9 mouse cellular contexts compared by ENCODE assay signal in the genomic region with DNA sequence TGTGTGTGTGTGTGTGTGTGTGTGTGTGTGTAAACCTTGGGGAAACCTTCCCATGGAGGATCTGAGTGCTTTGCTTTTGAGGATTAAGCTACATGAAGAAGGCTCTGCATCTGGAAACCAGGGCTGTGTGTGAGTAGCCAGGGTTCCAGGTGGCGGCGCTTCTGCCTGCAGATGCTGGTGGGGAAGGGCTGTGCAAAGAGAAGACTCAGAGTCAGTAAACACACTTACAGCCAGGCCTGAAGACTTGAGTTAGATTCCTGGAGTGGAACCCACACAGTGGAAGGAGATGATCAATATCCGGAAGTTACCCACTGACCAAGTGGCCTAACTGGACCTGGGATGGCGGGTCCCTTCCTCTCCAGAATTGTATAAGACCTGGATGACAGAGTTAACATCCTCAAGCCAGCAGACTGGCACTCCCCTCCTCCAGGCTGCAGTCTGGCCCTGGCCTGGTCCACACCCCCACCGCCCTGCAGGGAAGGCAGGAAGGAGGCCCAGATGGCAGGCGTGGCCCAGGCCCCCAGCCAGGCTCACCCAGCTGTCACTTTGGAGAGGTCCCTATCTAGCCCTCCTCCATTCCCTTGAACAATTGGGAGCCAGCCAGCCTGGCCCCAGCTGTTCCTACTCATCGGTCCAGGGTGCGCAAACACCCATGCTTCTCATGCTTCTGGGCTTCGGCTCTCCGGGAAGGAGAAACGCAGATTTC. TPM values are rescaled to one million over a fixed set of nuclear protein-coding genes. Genes with fewer than 3 reads are reported as not detected.
DNase-seq lines count a peak whose midpoint lies in the region; ATAC-seq lines count a peak whose summit lies in the region.
"Had no signal": no experiment of that assay in that cellular context is flagged by ENCODE, and none has a peak within 500 bp of the region (broad histone marks: within the 10 kb centered on the region; RNA-seq: fewer than 3 reads in every experiment).

No protein-coding gene starts in this region.

- no peak overlapping the region for H3K4me3 ChIP-seq in hindbrain, embryonic 16.5 days (ENCODE audit: low read length)
- H3K4me3 ChIP-seq: liver, embryonic 13.5 days had no signal

- DNase-seq in adrenal gland, postnatal 10 days = peak; percentile 64
- DNase-seq in cerebellum, postnatal 4 days (ENCODE audit: low spot score in 2 of 2) = peak; percentile 54 to 91
- peak; percentile 92 for DNase-seq in gastrocnemius, postnatal 14 days
- DNase-seq in layer of hippocampus, postnatal 36 days = peak; percentile 88 to 91
- DNase-seq in lung, postnatal 36 days = peak; percentile 88
- DNase-seq in right cerebral cortex, postnatal 14 days = peak; percentile 76
- DNase-seq: liver, embryonic 13.5 days had no signal

- no peak overlapping the region for H3K4me2 ChIP-seq in hindbrain, embryonic 16.5 days (ENCODE audit: low read length)
- H3K4me2 ChIP-seq: liver, embryonic 13.5 days had no signal

- H3K27ac ChIP-seq in hindbrain, embryonic 16.5 days (ENCODE audit: low read depth, low read length) = peak overlapping the region; percentile 71
- H3K27ac ChIP-seq: liver, embryonic 13.5 days had no signal

- peak; percentile 80 for ATAC-seq in hindbrain, embryonic 16.5 days
- ATAC-seq in monocyte, adult 5-6 weeks (replicated peaks; ENCODE audit: insufficient number of reproducible peaks, low FRiP score, low TSS enrichment, poor library complexity, severe bottlenecking) = no peak

- H3K9ac ChIP-seq in hindbrain, embryonic 16.5 days (ENCODE audit: low read depth, low read length) = peak overlapping the region; percentile 29; the same call in 1 of the 2 replicates
- H3K9ac ChIP-seq: liver, embryonic 13.5 days had no signal

- intact Hi-C loops in gastrocnemius, postnatal 14 days (cut with DNase I; ENCODE audit: low total_unique reads) = no loop called here

- H3K9me3 ChIP-seq in hindbrain, embryonic 16.5 days (ENCODE audit: control insufficient read depth, low read length) = no peaks in the 10 kb centered on the region
- H3K9me3 ChIP-seq: liver, embryonic 13.5 days had no signal

- 34% methylated on average over 10 of the region's 11 CpGs for WGBS in hindbrain, embryonic 16.5 days

- H3K4me1 ChIP-seq in hindbrain, embryonic 16.5 days (ENCODE audit: control insufficient read depth, insufficient read depth, low read depth, low read length) = peaks cover 27% of the 10 kb centered on the region
- H3K4me1 ChIP-seq: liver, embryonic 13.5 days had no signal

- H3K36me3 ChIP-seq in hindbrain, embryonic 16.5 days (ENCODE audit: control insufficient read depth, insufficient read depth, low read length) = no peaks in the 10 kb centered on the region
- H3K36me3 ChIP-seq: liver, embryonic 13.5 days had no signal

- H3K27me3 ChIP-seq in hindbrain, embryonic 16.5 days (replicated peaks; ENCODE audit: control insufficient read depth, insufficient read depth, low read length) = no peaks in the 10 kb centered on the region
- H3K27me3 ChIP-seq: liver, embryonic 13.5 days had no signal

RNA-seq across cellular contexts. Expression of a gene that starts 59.9 kb away (rescaled TPM):
- total RNA-seq in adrenal gland, postnatal 10 days (2021) = 10 to 100 TPM; 18.1 to 22.3 TPM
- total RNA-seq in gastrocnemius, postnatal 14 days (2021) = 10 to 100 TPM in 1 of 2 experiments, 1 to 10 TPM in 1; 8.2 to 11.4 TPM
- 37.5 and 46.2 TPM in 2 replicates for polyA plus RNA-seq in hindbrain, embryonic 16.5 days (2015; fragmentation: Nextera tagmentation; extraction: Ambion mirVana)
- total RNA-seq in layer of hippocampus, postnatal 36 days (2021) = 100 to 1,000 TPM; 238 TPM
- total RNA-seq in monocyte, adult 5-6 weeks (2017) = 0.49 TPM in 1 of 3 replicates, not detected in the others

Comparison
In these comparisons a context has a peak if more than half of its experiments do, and no peak if none do; other contexts are left out.
1. RNA of a gene that starts 59.9 kb away (total RNA-seq): 238 TPM in layer of hippocampus, postnatal 36 days; 18.1 to 22.3 TPM in adrenal gland, postnatal 10 days, 8.2 to 11.4 TPM in gastrocnemius, postnatal 14 days and 0.49 TPM in monocyte, adult 5-6 weeks; every median in the first group is over 10 times any median in the second.
2. Peak in every context shown above with its lines, with median percentiles within 50 percentile points of each other: DNase-seq.